ENCODE assay signal across 19 mouse cellular contexts in genomic region chr4:106024591-106024990, GRCm38 (mm10).
DNase-seq lines count a peak whose midpoint lies in the region; ATAC-seq and TF ChIP-seq lines count a peak whose summit lies in the region.
"Had no signal": no experiment of that assay in that cellular context is flagged by ENCODE, and none has a peak within 500 bp of the region (broad histone marks: within the 10 kb centered on the region; RNA-seq: fewer than 3 reads in every experiment).

No protein-coding gene starts in this region.

- peak; percentile 30 for DNase-seq in layer of hippocampus, adult 11-12 months (ENCODE audit: low spot score)
- no peak for DNase-seq in layer of hippocampus, postnatal 25 days (ENCODE audit: extremely low spot score in 1 of 2, low spot score in 1 of 2)
- peak; percentile 37 for DNase-seq in brain, embryonic 14.5 days (ENCODE audit: low read depth)
- peak; percentile 35 for DNase-seq in layer of hippocampus, adult 9-10 months (ENCODE audit: low spot score)
- DNase-seq in telencephalon, adult 2 months (ENCODE audit: low read depth, low spot score) = peak; percentile 18
- no peak for DNase-seq in retina, postnatal 1 day
- DNase-seq: adrenal gland, postnatal 10 days; adrenal gland, postnatal 36 days; B cell, adult 2 months; cerebellum, adult 11-12 months; cerebellum, adult 8-10 months; cerebellum, postnatal 10 days; cerebellum, postnatal 36 days; embryo, embryonic 11 days; forebrain, postnatal 0 days; gastrocnemius, adult 2 months; gastrocnemius, postnatal 14 days had no signal

- TF ChIP-seq POLR2A in brain, embryonic 14.5 days (IDR thresholded peaks at IDR 0.05; ENCODE audit: borderline replicate concordance, extremely low read depth, insufficient read depth, insufficient read length, poor library complexity, severe bottlenecking) = no peak

- TF ChIP-seq CTCF in brain, embryonic 14.5 days (IDR thresholded peaks at IDR 0.05; ENCODE audit: borderline replicate concordance, extremely low read depth, insufficient read depth, insufficient read length) = no peak

- ATAC-seq in megakaryocyte, adult 5-6 weeks (ENCODE audit: poor library complexity, severe bottlenecking) = no peak
- ATAC-seq: forebrain, postnatal 0 days; Patski had no signal

Comparison
In these comparisons a context has a peak if more than half of its experiments do, and no peak if none do; other contexts are left out.
1. DNase-seq: peak in layer of hippocampus, adult 11-12 months (single experiment), brain, embryonic 14.5 days (single experiment), layer of hippocampus, adult 9-10 months (single experiment) and telencephalon, adult 2 months (single experiment); none in layer of hippocampus, postnatal 25 days (0 of 2) and retina, postnatal 1 day (single experiment).